Mouse (Mus musculus) olfactory bulb, adult 2 months (tissue): ENCODE results near the gene Mto1.

Experiments used
- CTCF ChIP-seq: fragments of 200-500 bp; IDR thresholded peaks from 2 replicates; pipeline ENCODE4 v1.5.1; 2012; ENCODE audit warnings: low read depth, mild to moderate bottlenecking, low read length, moderate library complexity; ENCODE audit not compliant: insufficient read depth
- POLR2A ChIP-seq: fragments of 200-500 bp; IDR thresholded peaks from 2 replicates; pipeline ENCODE4 v1.6.1; 2012; ENCODE audit warnings: mild to moderate bottlenecking, low read depth, low read length, moderate library complexity; ENCODE audit not compliant: insufficient read depth

DNA sequence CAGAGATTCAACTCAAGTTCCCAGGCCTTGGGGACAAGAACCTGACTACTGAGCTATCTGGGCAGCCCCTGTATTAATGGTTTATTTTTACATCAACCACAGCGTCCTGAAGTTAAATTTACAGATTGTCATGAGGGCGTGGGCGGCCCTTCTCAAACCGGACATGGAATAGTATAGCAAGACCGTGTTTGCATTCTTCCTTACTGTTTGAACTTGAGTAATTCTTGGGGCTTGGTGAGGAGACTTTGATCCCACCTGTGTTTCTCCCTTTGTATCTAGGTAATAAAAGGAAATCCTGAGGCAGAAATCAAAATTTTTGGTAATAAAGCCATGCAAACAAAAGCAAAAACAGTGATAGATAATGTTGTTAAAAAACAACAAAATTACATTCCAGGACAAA is 47.4 kb upstream of the Mto1 start:
- no peak for TF ChIP-seq POLR2A
- TF ChIP-seq CTCF = no peak
